Mouse (Mus musculus) leukemia stem cell, adult 10-12 weeks (primary cell): ENCODE measurements around the gene Slc5a11. TPM values are rescaled to one million over a fixed set of nuclear protein-coding genes. Genes with fewer than 3 reads are reported as not detected.

Source experiments
- polyA plus RNA-seq: library from polyadenylated mRNA; stranded (reverse); fragments of >175 nt; gene quantifications from 2 replicates; pipeline ENCODE4 v1.2.3, GENCODE M21; 2012; ENCODE audit warnings: low replicate concordance

Slc5a11 gene
- not detected in 2 replicates for polyA plus RNA-seq

DNA sequence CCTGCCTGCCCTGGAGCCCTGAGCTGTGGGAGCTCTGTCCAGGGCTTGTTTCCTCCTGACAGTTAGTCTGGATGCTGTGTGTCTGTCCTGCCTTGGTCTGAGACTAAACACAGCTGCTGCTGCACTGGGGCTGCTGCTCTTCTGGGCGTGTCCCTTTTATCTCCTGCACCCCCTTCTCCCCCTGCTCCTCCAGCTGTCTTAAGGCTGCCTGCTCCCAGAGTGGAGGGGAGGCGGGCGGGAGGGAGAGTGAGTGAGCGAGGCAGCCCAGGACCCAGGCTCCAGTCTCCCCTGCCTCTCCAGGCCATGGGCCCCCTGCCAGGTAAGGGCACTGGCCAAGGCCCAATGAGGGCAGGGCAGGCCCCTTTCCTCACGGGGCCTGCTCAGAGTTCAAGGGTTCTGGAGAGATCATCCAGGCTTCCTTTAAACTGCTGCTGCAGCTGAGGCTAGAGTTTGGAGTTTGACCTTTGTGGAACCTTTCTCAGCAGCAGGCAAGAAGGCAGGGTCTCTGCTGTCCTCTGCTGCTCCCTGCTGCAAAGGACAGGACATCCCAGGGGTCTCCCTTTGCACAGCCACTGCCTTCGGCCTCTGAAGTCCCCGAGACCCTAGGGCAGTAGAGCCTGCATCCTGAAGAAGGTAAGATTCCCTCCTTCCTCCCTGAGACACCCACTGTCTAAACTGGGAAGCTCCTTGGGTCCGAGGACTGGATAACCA is at the start of gene Slc5a11:
Gene Slc5a11 (plus strand): TSS at position 416 of the 711 bp plus-strand sequence.

Other genes with a start within 250 kb of the Slc5a11 start
- 33.4 and 39.0 TPM in 2 replicates for gene Rbbp6, start 249.1 kb upstream of the Slc5a11 start, polyA plus RNA-seq
- gene Tnrc6a, start 90.9 kb upstream of the Slc5a11 start, polyA plus RNA-seq: 22.8 and 51.6 TPM in 2 replicates
- 0.54 and 5.1 TPM in 2 replicates for gene Lcmt1, start 155.0 kb downstream of the Slc5a11 start, polyA plus RNA-seq
- gene Arhgap17, start 155.1 kb downstream of the Slc5a11 start, polyA plus RNA-seq: 110 and 229 TPM in 2 replicates
- not detected in 2 replicates for gene Aqp8, start 247.5 kb downstream of the Slc5a11 start, polyA plus RNA-seq